Mouse (Mus musculus): ENCODE measurements at regions not wholly inside any gene's neighbourhood (a gene's known extent, or its start where the extent isn't known, plus 50 kb on each side); places are given as distances from the start of the nearest gene placed in this dataset.

GRCm38 (mm10) chr13:37579231-37579630 is 199.0 kb upstream of the Rreb1 start:
- Histone ChIP-seq H3K4me3 (ENCODE audit: low read length) (no peak overlapping the region), H3K36me3 (ENCODE audit: insufficient read depth, low read length) (no peaks in the 10 kb centered on the region), H3K27me3 (ENCODE audit: insufficient read depth, low read length) (no peaks in the 10 kb centered on the region), H3K9me3 (ENCODE audit: low read length) (no peaks in the 10 kb centered on the region), H3K9ac (replicated peaks; ENCODE audit: low read length) (no peak overlapping the region), H3K27ac (no peak overlapping the region), H3K4me2 (ENCODE audit: low read depth, low read length) (no peak overlapping the region), H3K4me1 (ENCODE audit: insufficient read depth, low read length) (no peaks in the 10 kb centered on the region)
- no peak for TF ChIP-seq CTCF (IDR thresholded peaks at IDR 0.05; ENCODE audit: low read depth)
- ATAC-seq (no peak), DNase-seq (ENCODE audit: low spot score) (peak; percentile 26)
- 81% methylated on average over 10 of the region's 10 CpGs for WGBS

GRCm38 (mm10) chr13:37579775-37580174 is 198.4 kb upstream of the Rreb1 start:
- ATAC-seq = peak; percentile 90
- Histone ChIP-seq H3K27ac (peak overlapping the region; percentile 56; the same call in 1 of the 2 replicates), H3K36me3 (ENCODE audit: insufficient read depth, low read length) (no peaks in the 10 kb centered on the region), H3K9me3 (ENCODE audit: low read length) (no peaks in the 10 kb centered on the region), H3K27me3 (ENCODE audit: insufficient read depth, low read length) (no peaks in the 10 kb centered on the region), H3K4me2 (ENCODE audit: low read depth, low read length) (no peak overlapping the region), H3K4me1 (ENCODE audit: insufficient read depth, low read length) (no peaks in the 10 kb centered on the region), H3K4me3 (ENCODE audit: low read length) (no peak overlapping the region), H3K9ac (replicated peaks; ENCODE audit: low read length) (no peak overlapping the region)
- DNase-seq (ENCODE audit: low spot score) = peak; percentile 77
- WGBS = 25% methylated on average over 11 of the region's 11 CpGs
- TF ChIP-seq CTCF (IDR thresholded peaks at IDR 0.05; ENCODE audit: low read depth) = no peak

GRCm38 (mm10) chr13:37580806-37581205 is 197.4 kb upstream of the Rreb1 start:
- DNase-seq (ENCODE audit: low spot score) (no peak), ATAC-seq (no peak)
- Histone ChIP-seq H3K27ac (no peak overlapping the region), H3K9me3 (ENCODE audit: low read length) (no peaks in the 10 kb centered on the region), H3K4me1 (ENCODE audit: insufficient read depth, low read length) (no peaks in the 10 kb centered on the region), H3K9ac (replicated peaks; ENCODE audit: low read length) (no peak overlapping the region), H3K4me3 (ENCODE audit: low read length) (no peak overlapping the region), H3K4me2 (ENCODE audit: low read depth, low read length) (no peak overlapping the region), H3K27me3 (ENCODE audit: insufficient read depth, low read length) (no peaks in the 10 kb centered on the region), H3K36me3 (ENCODE audit: insufficient read depth, low read length) (no peaks in the 10 kb centered on the region)
- 83% methylated on average over 2 of the region's 2 CpGs for WGBS
- TF ChIP-seq CTCF (IDR thresholded peaks at IDR 0.05; ENCODE audit: low read depth) = no peak

GRCm38 (mm10) chr13:37581374-37581773 is 196.8 kb upstream of the Rreb1 start:
- H3K9ac ChIP-seq (replicated peaks; ENCODE audit: low read length) = no peak overlapping the region
- H3K4me2 ChIP-seq (ENCODE audit: low read depth, low read length) = no peak overlapping the region
- H3K4me1 ChIP-seq (ENCODE audit: insufficient read depth, low read length) = no peaks in the 10 kb centered on the region
- DNase-seq (ENCODE audit: low spot score) (no peak), ATAC-seq (no peak)
- no peak overlapping the region for H3K4me3 ChIP-seq (ENCODE audit: low read length)
- no peak for TF ChIP-seq CTCF (IDR thresholded peaks at IDR 0.05; ENCODE audit: low read depth)
- no peaks in the 10 kb centered on the region for H3K9me3 ChIP-seq (ENCODE audit: low read length)
- WGBS = 67% methylated on average over 6 of the region's 6 CpGs
- H3K36me3 ChIP-seq (ENCODE audit: insufficient read depth, low read length) = no peaks in the 10 kb centered on the region
- no peaks in the 10 kb centered on the region for H3K27me3 ChIP-seq (ENCODE audit: insufficient read depth, low read length)
- H3K27ac ChIP-seq = no peak overlapping the region

GRCm38 (mm10) chr13:37585476-37585875 is 192.7 kb upstream of the Rreb1 start:
- Histone ChIP-seq H3K4me2 (ENCODE audit: low read depth, low read length) (no peak overlapping the region), H3K27ac (no peak overlapping the region), H3K36me3 (ENCODE audit: insufficient read depth, low read length) (no peaks in the 10 kb centered on the region), H3K27me3 (ENCODE audit: insufficient read depth, low read length) (no peaks in the 10 kb centered on the region), H3K9ac (replicated peaks; ENCODE audit: low read length) (no peak overlapping the region), H3K4me3 (ENCODE audit: low read length) (no peak overlapping the region), H3K9me3 (ENCODE audit: low read length) (no peaks in the 10 kb centered on the region), H3K4me1 (ENCODE audit: insufficient read depth, low read length) (no peaks in the 10 kb centered on the region)
- WGBS = 84% methylated on average over 5 of the region's 5 CpGs
- ATAC-seq (no peak), DNase-seq (ENCODE audit: low spot score) (no peak)
- no peak for TF ChIP-seq CTCF (IDR thresholded peaks at IDR 0.05; ENCODE audit: low read depth)

- no peak for ATAC-seq
These were observed 191.7 kb upstream of the Rreb1 start for GRCm38 (mm10) chr13:37586511-37586910.

GRCm38 (mm10) chr13:37587911-37588310 is 190.3 kb upstream of the Rreb1 start:
- no peak for ATAC-seq
- DNase-seq (ENCODE audit: low spot score) = no peak
- H3K4me3 ChIP-seq (ENCODE audit: low read length) = no peak overlapping the region
- no peaks in the 10 kb centered on the region for H3K36me3 ChIP-seq (ENCODE audit: insufficient read depth, low read length)
- no peaks in the 10 kb centered on the region for H3K9me3 ChIP-seq (ENCODE audit: low read length)
- whole genome bisulfite sequencing = 93% methylated on average over 3 of the region's 3 CpGs
- H3K4me2 ChIP-seq (ENCODE audit: low read depth, low read length) = no peak overlapping the region
- no peak overlapping the region for H3K27ac ChIP-seq
- H3K4me1 ChIP-seq (ENCODE audit: insufficient read depth, low read length) = no peaks in the 10 kb centered on the region
- H3K27me3 ChIP-seq (ENCODE audit: insufficient read depth, low read length) = no peaks in the 10 kb centered on the region
- H3K9ac ChIP-seq (replicated peaks; ENCODE audit: low read length) = no peak overlapping the region
- TF ChIP-seq CTCF (IDR thresholded peaks at IDR 0.05; ENCODE audit: low read depth) = no peak

More at GRCm38 (mm10) chr13:37586511-37586910, 191.7 kb upstream of the Rreb1 start:
- Histone ChIP-seq H3K4me2 (ENCODE audit: low read depth, low read length) (no peak overlapping the region), H3K36me3 (ENCODE audit: insufficient read depth, low read length) (no peaks in the 10 kb centered on the region), H3K27me3 (ENCODE audit: insufficient read depth, low read length) (no peaks in the 10 kb centered on the region), H3K4me3 (ENCODE audit: low read length) (no peak overlapping the region), H3K4me1 (ENCODE audit: insufficient read depth, low read length) (no peaks in the 10 kb centered on the region), H3K27ac (no peak overlapping the region), H3K9ac (replicated peaks; ENCODE audit: low read length) (no peak overlapping the region), H3K9me3 (ENCODE audit: low read length) (no peaks in the 10 kb centered on the region)
- no peak for TF ChIP-seq CTCF (IDR thresholded peaks at IDR 0.05; ENCODE audit: low read depth)
- DNase-seq (ENCODE audit: low spot score) = no peak
- WGBS = 63% methylated on average over 4 of the region's 4 CpGs

Measured in hindbrain, postnatal 0 days (tissue).